Mouse (Mus musculus) kidney, adult 2 months (tissue): ENCODE data around the gene Pcp4. TPM values are rescaled to one million over a fixed set of nuclear protein-coding genes. Genes with fewer than 3 reads are reported as not detected.

Source experiments
- DNase-seq: peaks from one replicate; pipeline ENCODE4 v3.0.0; 2021
- H3K27ac ChIP-seq: fragments of 200-500 bp; 2 replicates; pipeline ENCODE4 v1.5.1; 2012; ENCODE audit warnings: low read depth, low read length, control low read depth, inconsistent platforms; ENCODE audit not compliant: insufficient read depth
- H3K27me3 ChIP-seq: fragments of 200-500 bp; replicated peaks from 2 replicates; pipeline ENCODE4 v1.6.1; 2012; ENCODE audit warnings: mild to moderate bottlenecking, moderate library complexity, low read length, inconsistent platforms; ENCODE audit not compliant: control insufficient read depth, insufficient read depth
- H3K36me3 ChIP-seq: fragments of 200-500 bp; 2 replicates; pipeline ENCODE4 v1.6.1; 2012; ENCODE audit warnings: mild to moderate bottlenecking, moderate library complexity, low read length, inconsistent platforms; ENCODE audit not compliant: control insufficient read depth, insufficient read depth
- H3K4me1 ChIP-seq: fragments of 200-500 bp; 2 replicates; pipeline ENCODE4 v1.6.1; 2011; ENCODE audit warnings: low read length; ENCODE audit not compliant: control insufficient read depth, insufficient read depth
- H3K4me3 ChIP-seq: fragments of 200-500 bp; 2 replicates; pipeline ENCODE4 v1.5.1; 2011; ENCODE audit warnings: mild to moderate bottlenecking, low read depth, low read length, control low read depth; ENCODE audit not compliant: insufficient read depth
- CTCF ChIP-seq: fragments of 200-500 bp; conservative IDR thresholded peaks from 2 replicates; pipeline ENCODE4 v1.5.1; 2011; ENCODE audit warnings: low read depth, mild to moderate bottlenecking, control low read depth, low read length, moderate library complexity, mixed read lengths; ENCODE audit not compliant: insufficient read depth, insufficient read length
- POLR2A ChIP-seq: fragments of 200-500 bp; IDR thresholded peaks from one replicate; pipeline ENCODE4 v1.6.1; 2011; ENCODE audit warnings: low read depth, low read length, control low read depth
- WGBS: fragments of 180-500 bp; shearing (Covaris S2); methylation state at CpG from one replicate; pipeline ENCODE4 v1.1.7; 2018; 5-methylcytosine and 5-hydroxymethylcytosine counted together
- polyA plus RNA-seq: library from polyadenylated mRNA; depleted of rRNA; stranded (reverse); fragments of >200 nt; gene quantifications from 2 replicates; pipeline ENCODE4 v1.2.3, GENCODE M21; 2012; rRNA removed

Gene Pcp4
- polyA plus RNA-seq, 1 experiment, result 0.34 TPM

DNA sequence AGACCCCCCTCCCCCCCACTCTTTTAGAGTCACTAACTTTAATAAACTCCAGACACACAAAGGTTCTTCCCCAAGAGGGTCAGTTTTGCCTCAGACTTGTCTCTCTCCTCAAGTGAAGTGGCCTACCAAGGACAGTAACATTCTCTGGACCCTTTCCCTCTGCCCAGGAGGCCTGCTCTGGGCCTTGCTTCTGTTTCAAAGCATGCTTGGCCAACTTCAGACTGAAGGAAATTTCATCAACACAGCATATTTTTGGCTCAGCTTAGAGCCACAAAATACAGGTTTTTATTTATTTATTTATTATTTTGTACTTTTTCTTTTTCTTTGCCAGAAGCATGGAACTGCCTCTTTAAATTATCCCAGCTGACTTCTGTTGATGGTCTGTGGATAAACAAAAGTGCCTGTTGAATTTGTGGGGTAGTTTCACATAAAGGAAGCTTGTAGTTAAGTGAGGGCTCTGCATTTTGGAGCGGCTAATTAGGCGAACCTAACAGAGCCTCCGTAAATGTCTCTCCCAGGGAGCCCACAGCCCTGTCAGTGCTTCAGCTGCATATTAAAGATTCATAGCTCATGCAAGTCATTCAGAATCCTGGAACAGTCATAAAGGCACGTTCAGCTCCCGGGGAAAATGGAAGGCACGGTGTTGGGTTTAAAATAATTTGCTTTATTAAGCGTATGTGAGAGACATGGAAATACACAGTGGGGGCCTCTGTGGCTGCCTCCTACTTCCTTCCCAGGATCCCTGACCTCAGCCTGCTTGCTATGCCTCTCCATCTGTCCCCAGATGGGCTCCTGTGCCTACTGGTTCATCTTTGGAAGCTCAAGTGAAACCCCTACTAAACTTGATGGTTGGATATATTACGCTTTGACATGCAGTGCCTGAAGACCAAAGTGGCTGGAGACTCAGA, 96.2 kb downstream of the Pcp4 start:
- WGBS, result 72% methylated on average over 8 of the region's 8 CpGs
- H3K4me1 ChIP-seq, result no peaks in the 10 kb centered on the region
- H3K27me3 ChIP-seq, result no peaks in the 10 kb centered on the region
- TF ChIP-seq CTCF, result no peak
- H3K27ac ChIP-seq, result no peak overlapping the region
- no peak overlapping the region for H3K4me3 ChIP-seq
- no peaks in the 10 kb centered on the region for H3K36me3 ChIP-seq
- no peak for DNase-seq

DNA sequence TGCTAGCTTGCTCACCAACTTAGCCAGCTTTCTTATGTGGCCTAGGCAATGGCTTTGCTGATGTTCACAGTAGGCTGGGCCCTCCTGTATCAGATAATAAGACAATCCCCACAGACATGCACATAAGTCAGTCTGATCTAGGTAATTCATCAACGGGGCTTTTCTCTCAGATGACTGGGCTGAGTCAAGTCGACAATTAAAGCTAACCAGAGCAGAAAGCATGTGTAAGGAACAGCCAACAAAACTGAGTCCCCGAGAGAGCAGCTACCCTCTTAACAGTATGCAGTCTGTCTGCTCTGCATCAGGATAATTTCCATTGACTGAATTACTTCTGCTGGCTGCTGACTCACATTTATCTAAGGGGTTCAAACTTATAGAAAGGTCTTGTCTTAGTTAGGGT, 100.0 kb downstream of the Pcp4 start:
- H3K4me1 ChIP-seq, result no peaks in the 10 kb centered on the region
- no peak for DNase-seq
- no peaks in the 10 kb centered on the region for H3K27me3 ChIP-seq
- no peak overlapping the region for H3K27ac ChIP-seq
- 47% methylated on average over 3 of the region's 3 CpGs for WGBS
- no peak for TF ChIP-seq POLR2A
- no peak for TF ChIP-seq CTCF
- H3K36me3 ChIP-seq, result no peaks in the 10 kb centered on the region
- H3K4me3 ChIP-seq, result no peak overlapping the region

Other genes with a start within 250 kb of the Pcp4 start
- 9.7 and 10.3 TPM in 2 replicates for gene B3galt5, start 231.8 kb upstream of the Pcp4 start, polyA plus RNA-seq
- gene Itgb2l, start 24.0 kb upstream of the Pcp4 start, polyA plus RNA-seq, result not detected in 2 replicates